Mouse (Mus musculus): ENCODE measurements around the gene Exosc1.

GRCm38 (mm10) chr19:41980422-41980818, 47.2 kb upstream of the Exosc1 start:
- TF ChIP-seq CTCF (IDR thresholded peaks at IDR 0.05; ENCODE audit: low read depth) (no peak), EP300 (IDR thresholded peaks at IDR 0.05; ENCODE audit: low read depth) (no peak)

All from liver, postnatal 0 days (tissue).